In genomic region chr2:148732327-148733000, GRCm38 (mm10) we compare ENCODE assay signal across 8 mouse cellular contexts. TPM values are rescaled to one million over a fixed set of nuclear protein-coding genes. Genes with fewer than 3 reads are reported as not detected.
A peak's percentile ranks its signal among the peaks of the same experiment; 100 is the strongest.
DNase-seq lines count a peak whose midpoint lies in the region; ATAC-seq lines count a peak whose summit lies in the region.

TSS of gene Napb (minus strand) at chr2:148732467.

- no peaks in the 10 kb centered on the region for H3K27me3 ChIP-seq in embryonic facial prominence, embryonic 10.5 days (replicated peaks; ENCODE audit: low read depth, poor library complexity, severe bottlenecking)
- no peaks in the 10 kb centered on the region for H3K27me3 ChIP-seq in intestine, embryonic 16.5 days (replicated peaks; ENCODE audit: control insufficient read depth, insufficient read depth, low read length)

- WGBS in embryonic facial prominence, embryonic 10.5 days = 4% methylated on average over 18 of the region's 18 CpGs
- WGBS in intestine, embryonic 16.5 days = 5% methylated on average over 18 of the region's 18 CpGs

- peaks cover 12% of the 10 kb centered on the region for H3K4me1 ChIP-seq in embryonic facial prominence, embryonic 10.5 days
- no peaks in the 10 kb centered on the region for H3K4me1 ChIP-seq in intestine, embryonic 16.5 days (ENCODE audit: control insufficient read depth, insufficient read depth, low read length)

- intact Hi-C loops in left cerebral cortex, postnatal 25 days (cut with DNase I) = no loop called here

- ATAC-seq in intestine, embryonic 16.5 days = peak; percentile 100

- peak within 1 kb of the TSS; percentile 94 for H3K4me2 ChIP-seq in intestine, embryonic 16.5 days (ENCODE audit: low read depth, low read length)

- peak; percentile 97 for DNase-seq in adrenal gland, postnatal 10 days
- peak; percentile 95 for DNase-seq in embryonic facial prominence, embryonic 10.5 days (ENCODE audit: low spot score)
- peak; percentile 67 to 90 for DNase-seq in gastrocnemius, postnatal 4 days (ENCODE audit: low spot score in 2 of 2)
- DNase-seq in left cerebral cortex, postnatal 25 days (ENCODE audit: low spot score in 2 of 2) = peak; percentile 92 to 98
- peak; percentile 93 for DNase-seq in mesoderm, embryonic 11.5 days (ENCODE audit: low read depth, low spot score)
- DNase-seq in right cerebral cortex, postnatal 36 days (ENCODE audit: low spot score in 2 of 2) = peak; percentile 95 to 97
- peak; percentile 86 to 89 for DNase-seq in urinary bladder, postnatal 4 days (ENCODE audit: low spot score in 2 of 2)

- H3K36me3 ChIP-seq in embryonic facial prominence, embryonic 10.5 days (replicated peaks) = no peaks in the 10 kb centered on the region
- no peaks in the 10 kb centered on the region for H3K36me3 ChIP-seq in intestine, embryonic 16.5 days (ENCODE audit: control insufficient read depth, insufficient read depth, low read length)

- H3K4me3 ChIP-seq in embryonic facial prominence, embryonic 10.5 days = peak within 1 kb of the TSS; percentile 85
- peak within 1 kb of the TSS; percentile 78 for H3K4me3 ChIP-seq in intestine, embryonic 16.5 days (ENCODE audit: low read length)

- peaks cover 10% of the 10 kb centered on the region; the same call in 1 of the 2 replicates for H3K9me3 ChIP-seq in embryonic facial prominence, embryonic 10.5 days
- H3K9me3 ChIP-seq in intestine, embryonic 16.5 days (ENCODE audit: control insufficient read depth, low read length) = no peaks in the 10 kb centered on the region

- peak within 1 kb of the TSS; percentile 86 for H3K27ac ChIP-seq in embryonic facial prominence, embryonic 10.5 days (replicated peaks)
- no peak within 1 kb of the TSS for H3K27ac ChIP-seq in intestine, embryonic 16.5 days (ENCODE audit: low read length)

- peak within 1 kb of the TSS; percentile 83 for H3K9ac ChIP-seq in intestine, embryonic 16.5 days (ENCODE audit: low read depth, low read length)

RNA-seq across cellular contexts. Expression of gene Napb, which starts in this region (rescaled TPM):
- total RNA-seq in adrenal gland, postnatal 10 days (2021) = 10 to 100 TPM in 1 of 2 experiments, 1 to 10 TPM in 1; 5.5 to 10.4 TPM
- 5.7 and 6.0 TPM in 2 replicates for polyA plus RNA-seq in embryonic facial prominence, embryonic 10.5 days (2016; fragmentation: Nextera tagmentation; extraction: Ambion mirVana)
- 10 to 100 TPM in 1 of 2 experiments, 1 to 10 TPM in 1; 6.8 to 11.1 TPM for total RNA-seq in gastrocnemius, postnatal 4 days (2021)
- polyA plus RNA-seq in intestine, embryonic 16.5 days (2015; fragmentation: Nextera tagmentation; extraction: Ambion mirVana) = 3.1 and 3.3 TPM in 2 replicates
- 100 to 1,000 TPM; 333 to 361 TPM for total RNA-seq in left cerebral cortex, postnatal 25 days (2021)

Comparison
In these comparisons a context has a peak if more than half of its experiments do, and no peak if none do; other contexts are left out.
1. RNA of gene Napb (total RNA-seq): 333 to 361 TPM in left cerebral cortex, postnatal 25 days; 6.8 to 11.1 TPM in gastrocnemius, postnatal 4 days and 5.5 to 10.4 TPM in adrenal gland, postnatal 10 days; every median in the first group is over 10 times any median in the second.
2. Peak in every context shown above with its lines, with median percentiles within 50 percentile points of each other: DNase-seq.